Mouse (Mus musculus) small intestine, adult 2 months (tissue): ENCODE results near the gene Adcy2. TPM values are rescaled to one million over a fixed set of nuclear protein-coding genes. Genes with fewer than 3 reads are reported as not detected.
A peak's percentile ranks its signal among the peaks of the same experiment; 100 is the strongest.

ENCODE experiments used
- H3K27ac ChIP-seq: fragments of 200-500 bp; 2 replicates; pipeline ENCODE4 v1.5.1; 2012; ENCODE audit warnings: low read depth, low read length, control low read depth, inconsistent platforms; ENCODE audit not compliant: insufficient read depth
- H3K27me3 ChIP-seq: fragments of 200-500 bp; 2 replicates; pipeline ENCODE4 v1.6.1; 2012; ENCODE audit warnings: mild to moderate bottlenecking, moderate library complexity, low read length, inconsistent platforms; ENCODE audit not compliant: control insufficient read depth, insufficient read depth
- H3K36me3 ChIP-seq: fragments of 200-500 bp; 2 replicates; pipeline ENCODE4 v1.6.1; 2012; ENCODE audit warnings: mild to moderate bottlenecking, low read length, control low read depth, inconsistent platforms; ENCODE audit not compliant: control insufficient read depth, insufficient read depth
- H3K4me1 ChIP-seq: fragments of 200-500 bp; 2 replicates; pipeline ENCODE4 v1.6.1; 2012; ENCODE audit warnings: low read length, inconsistent platforms, mixed read lengths; ENCODE audit not compliant: control insufficient read depth, insufficient read depth, insufficient read length
- H3K4me3 ChIP-seq: fragments of 200-500 bp; 2 replicates; pipeline ENCODE4 v1.5.1; 2012; ENCODE audit warnings: low read depth, mild to moderate bottlenecking, control low read depth, inconsistent platforms, low read length, moderate library complexity
- CTCF ChIP-seq: fragments of 200-500 bp; IDR thresholded peaks from 2 replicates; pipeline ENCODE4 v1.5.1; 2012; ENCODE audit warnings: low read depth, mild to moderate bottlenecking, control low read depth, inconsistent platforms, low read length, moderate library complexity, mixed read lengths; ENCODE audit not compliant: insufficient replicate concordance, insufficient read length; ENCODE audit errors: extremely low read depth
- POLR2A ChIP-seq: fragments of 200-500 bp; IDR thresholded peaks from 2 replicates; pipeline ENCODE4 v1.6.1; 2012; ENCODE audit warnings: low read depth, mild to moderate bottlenecking, control low read depth, inconsistent platforms, low read length, moderate library complexity
- WGBS: fragments of 180-500 bp; shearing (Covaris S2); methylation state at CpG from one replicate; pipeline ENCODE4 v1.1.7; 2018; 5-methylcytosine and 5-hydroxymethylcytosine counted together
- polyA plus RNA-seq: library from polyadenylated mRNA; depleted of rRNA; stranded (reverse); fragments of >200 nt; gene quantifications from 2 replicates; pipeline ENCODE4 v1.2.3, GENCODE M21; 2012

The Adcy2 gene
- polyA plus RNA-seq, 1 experiment, result 0.51 TPM

- Histone ChIP-seq H3K4me3 (peak within 1 kb of the TSS; percentile 71), H3K27ac (peak within 1 kb of the TSS; percentile 26; the same call in 1 of the 2 replicates), H3K36me3 (peaks cover 21% of the 10 kb centered on the region), H3K4me1 (no peaks in the 10 kb centered on the region), H3K27me3 (no peaks in the 10 kb centered on the region)
- WGBS, result under 1% methylated on average over 81 of the region's 81 CpGs
- TF ChIP-seq POLR2A (peak; percentile 45; the same call in 1 of the 2 replicates), CTCF (no peak)
These were observed 417.4 kb downstream of the Adcy2 start, which contains the start of the genes Mtrr and Fastkd3 for GRCm38 (mm10) chr13:68581747-68582516. Mtrr (minus strand) TSS chr13:68582149. Fastkd3 (plus strand) TSS chr13:68582234.

GRCm38 (mm10) chr13:68581086-68581740 lies 418.1 kb downstream of the Adcy2 start:
- H3K4me1 ChIP-seq, result no peaks in the 10 kb centered on the region
- peaks cover 19% of the 10 kb centered on the region for H3K36me3 ChIP-seq
- no peaks in the 10 kb centered on the region for H3K27me3 ChIP-seq
- TF ChIP-seq CTCF (no peak), POLR2A (no peak)
- 0 out of 2 replicates have a peak overlapping the region, but pooled peaks have one; percentile 26 for H3K27ac ChIP-seq
- H3K4me3 ChIP-seq, result peak overlapping the region; percentile 71
- 15% methylated on average over 14 of the region's 14 CpGs for WGBS

GRCm38 (mm10) chr13:68577945-68578344 lies 421.4 kb downstream of the Adcy2 start:
- Histone ChIP-seq H3K4me1 (no peaks in the 10 kb centered on the region), H3K36me3 (0 out of 2 replicates have a peak, but pooled peaks cover 4% of the 10 kb centered on the region), H3K4me3 (no peak overlapping the region), H3K27ac (no peak overlapping the region), H3K27me3 (no peaks in the 10 kb centered on the region)
- TF ChIP-seq POLR2A (no peak), CTCF (no peak)
- WGBS, result 83% methylated on average over 7 of the region's 7 CpGs

GRCm38 (mm10) chr13:68574398-68574797 lies 424.9 kb downstream of the Adcy2 start:
- H3K27ac ChIP-seq, result no peak overlapping the region
- no peak for TF ChIP-seq CTCF
- no peak for TF ChIP-seq POLR2A
- peaks cover 16% of the 10 kb centered on the region for H3K36me3 ChIP-seq
- no peaks in the 10 kb centered on the region for H3K27me3 ChIP-seq
- no peak overlapping the region for H3K4me3 ChIP-seq
- 73% methylated on average over 4 of the region's 4 CpGs for WGBS
- H3K4me1 ChIP-seq, result no peaks in the 10 kb centered on the region; the same call in 1 of the 2 replicates

- Histone ChIP-seq H3K4me1 (no peaks in the 10 kb centered on the region; the same call in 1 of the 2 replicates), H3K4me3 (no peak overlapping the region), H3K27ac (no peak overlapping the region), H3K36me3 (peaks cover 18% of the 10 kb centered on the region), H3K27me3 (no peaks in the 10 kb centered on the region)
- 73% methylated on average over 10 of the region's 10 CpGs for WGBS
- no peak for TF ChIP-seq CTCF
- no peak for TF ChIP-seq POLR2A
These were observed 426.1 kb downstream of the Adcy2 start for GRCm38 (mm10) chr13:68572966-68573913.

- no peak for TF ChIP-seq CTCF
- no peak for TF ChIP-seq POLR2A
- WGBS, result 80% methylated on average over 19 of the region's 19 CpGs
- H3K4me1 ChIP-seq, result no peaks in the 10 kb centered on the region; the same call in 1 of the 2 replicates
- no peak overlapping the region for H3K4me3 ChIP-seq
- no peaks in the 10 kb centered on the region for H3K27me3 ChIP-seq
- no peak overlapping the region for H3K27ac ChIP-seq
- H3K36me3 ChIP-seq, result peaks cover 22% of the 10 kb centered on the region
These were observed 427.1 kb downstream of the Adcy2 start for GRCm38 (mm10) chr13:68572247-68572646.
